Mouse (Mus musculus) Patski (cell line): ENCODE results near the gene Olfr1206. TPM values are rescaled to one million over a fixed set of nuclear protein-coding genes. Genes with fewer than 3 reads are reported as not detected.

Experiments
- ATAC-seq: fragments of 100-300 bp; one replicate; pipeline ENCODE4 v1.8.0; 2021
- CTCF ChIA-PET: fragments of 350-600 bp; sonication (Branson Sonifier 250); formaldehyde crosslinking; loops from one replicate; lab custom pipeline; 2022; ENCODE audit warnings: inconsistent platforms; lab: Charles Lee
- POLR2A ChIA-PET: fragments of 350-600 bp; sonication (Branson Sonifier 250); formaldehyde crosslinking; loops from one replicate; lab custom pipeline; 2022; ENCODE audit warnings: antibody characterized with exemption, inconsistent platforms; lab: Charles Lee
- DNase-seq: peaks from one replicate; pipeline ENCODE4 v3.0.0-alpha.2; 2011; ENCODE audit warnings: low read depth, low spot score
- H3K27me3 ChIP-seq: fragments of 371-371 bp; one replicate; pipeline ENCODE4 v1.5.1; 2021
- CTCF ChIP-seq: fragments of 100-300 bp; IDR thresholded peaks from one replicate; pipeline ENCODE4 v1.5.1; 2021
- in situ Hi-C: fragments of 300-500 bp; cut with MboI; formaldehyde crosslinking; loops from 3 replicates; pipeline ENCODE4 v1.11.1; 2018; ENCODE audit warnings: low pct_unique_long_range_greater_than_20kb, mixed read lengths
- polyA plus RNA-seq: library from polyadenylated mRNA; unstranded; gene quantifications from one replicate; pipeline ENCODE4 v1.2.3, GENCODE M21; 2021

Olfr1206 gene
- not detected for polyA plus RNA-seq

GRCm38 (mm10) chr2:88862931-88863330 is at the start of gene Olfr1206:
Gene Olfr1206 (plus strand): TSS chr2:88863231.
- in situ Hi-C loops = no loop called here
- ChIA-PET POLR2A (no interaction called here), CTCF (no interaction called here)
- TF ChIP-seq CTCF = no peak
- no peak for DNase-seq
- no peaks in the 10 kb centered on the region for H3K27me3 ChIP-seq
- no peak for ATAC-seq

- in situ Hi-C loops = no loop called here
- DNase-seq (no peak), ATAC-seq (no peak)
- no peaks in the 10 kb centered on the region for H3K27me3 ChIP-seq
- POLR2A ChIA-PET = no interaction called here
- no peak for TF ChIP-seq CTCF
- CTCF ChIA-PET = no interaction called here
Measured at GRCm38 (mm10) chr2:88814196-88814595, 48.8 kb upstream of the Olfr1206 start, which contains the start of gene Olfr1202. Gene Olfr1202 (plus strand): TSS chr2:88814496.

- H3K27me3 ChIP-seq = no peaks in the 10 kb centered on the region
- POLR2A ChIA-PET = no interaction called here
- no peak for TF ChIP-seq CTCF
- no peak for ATAC-seq
- CTCF ChIA-PET = no interaction called here
- no peak for DNase-seq
- in situ Hi-C loops = loop anchor here (5.0 kb wide), 1 partner anchor 37 kb away; the partner anchor contains the start of gene Olfr1201
Measured at GRCm38 (mm10) chr2:88829437-88829836, 33.6 kb upstream of the Olfr1206 start, which contains the start of gene Olfr1205. Gene Olfr1205 (plus strand): TSS chr2:88829737.

- ATAC-seq (no peak), DNase-seq (no peak)
- CTCF ChIA-PET = no interaction called here
- no peaks in the 10 kb centered on the region for H3K27me3 ChIP-seq
- TF ChIP-seq CTCF = no peak
- in situ Hi-C loops = no loop called here
- POLR2A ChIA-PET = no interaction called here
Measured at GRCm38 (mm10) chr2:88838477-88838876, 24.6 kb upstream of the Olfr1206 start.

- no peak for ATAC-seq
- ChIA-PET CTCF (no interaction called here), POLR2A (no interaction called here)
- TF ChIP-seq CTCF = no peak
- H3K27me3 ChIP-seq = no peaks in the 10 kb centered on the region
- no peak for DNase-seq
- in situ Hi-C loops = no loop called here
Measured at GRCm38 (mm10) chr2:88848992-88849391, 14.0 kb upstream of the Olfr1206 start, which contains the start of gene Olfr1204. Gene Olfr1204 (plus strand): TSS chr2:88849292.

- in situ Hi-C loops = no loop called here
- CTCF ChIA-PET = no interaction called here
- POLR2A ChIA-PET = no interaction called here
- DNase-seq (no peak), ATAC-seq (no peak)
- no peaks in the 10 kb centered on the region for H3K27me3 ChIP-seq
- TF ChIP-seq CTCF = no peak
Measured at GRCm38 (mm10) chr2:88902211-88902610, 39.2 kb downstream of the Olfr1206 start, which contains the start of gene Olfr1208. Gene Olfr1208 (minus strand): TSS chr2:88902311.

GRCm38 (mm10) chr2:88915057-88915456 is 52.0 kb downstream of the Olfr1206 start, which contains the start of gene Olfr1209:
Gene Olfr1209 (minus strand): TSS chr2:88915157.
- in situ Hi-C loops = no loop called here
- DNase-seq = no peak
- ATAC-seq = no peak
- POLR2A ChIA-PET = interaction anchor here (0.5 kb wide), 1 partner anchor 17 kb away, joined by 6 read pairs; no protein-coding TSS in a partner anchor
- TF ChIP-seq CTCF = no peak
- CTCF ChIA-PET = no interaction called here
- H3K27me3 ChIP-seq = no peaks in the 10 kb centered on the region

Other genes starting within 250 kb of the Olfr1206 start
- gene Olfr1191-ps1, start 222.7 kb upstream of the Olfr1206 start, polyA plus RNA-seq = not detected
- gene Olfr1192-ps1, start 214.7 kb upstream of the Olfr1206 start, polyA plus RNA-seq = not detected
- gene Olfr1193, start 187.6 kb upstream of the Olfr1206 start, polyA plus RNA-seq = not detected
- gene Olfr1195, start 174.0 kb upstream of the Olfr1206 start, polyA plus RNA-seq = not detected
- not detected for gene Olfr1196, start 158.6 kb upstream of the Olfr1206 start, polyA plus RNA-seq
- gene Olfr1197, start 130.9 kb upstream of the Olfr1206 start, polyA plus RNA-seq = not detected
- gene Olfr1198, start 111.9 kb upstream of the Olfr1206 start, polyA plus RNA-seq = not detected
- gene Olfr1199, start 102.8 kb upstream of the Olfr1206 start, polyA plus RNA-seq = not detected
- gene Olfr1200, start 92.7 kb upstream of the Olfr1206 start, polyA plus RNA-seq = not detected
- not detected for gene Olfr1201, start 70.2 kb upstream of the Olfr1206 start, polyA plus RNA-seq
- gene Olfr1202, start 48.7 kb upstream of the Olfr1206 start, polyA plus RNA-seq = not detected
- gene Olfr1205, start 33.5 kb upstream of the Olfr1206 start, polyA plus RNA-seq = not detected
- gene Olfr1204, start 13.9 kb upstream of the Olfr1206 start, polyA plus RNA-seq = not detected
- not detected for gene Olfr1208, start 39.1 kb downstream of the Olfr1206 start, polyA plus RNA-seq
- gene Olfr1209, start 51.9 kb downstream of the Olfr1206 start, polyA plus RNA-seq = not detected
- gene Olfr1211, start 74.9 kb downstream of the Olfr1206 start, polyA plus RNA-seq = not detected
- not detected for gene Olfr1212, start 90.7 kb downstream of the Olfr1206 start, polyA plus RNA-seq
- gene Gm13762, start 117.0 kb downstream of the Olfr1206 start, polyA plus RNA-seq = not detected
- not detected for gene Olfr1214, start 129.4 kb downstream of the Olfr1206 start, polyA plus RNA-seq
- gene Olfr1215, start 143.7 kb downstream of the Olfr1206 start, polyA plus RNA-seq = not detected
- not detected for gene Olfr1216, start 155.1 kb downstream of the Olfr1206 start, polyA plus RNA-seq
- gene Olfr1217, start 168.8 kb downstream of the Olfr1206 start, polyA plus RNA-seq = not detected
- not detected for gene Olfr1218, start 198.0 kb downstream of the Olfr1206 start, polyA plus RNA-seq
- gene Olfr1219, start 220.3 kb downstream of the Olfr1206 start, polyA plus RNA-seq = not detected
- not detected for gene Olfr1220, start 243.6 kb downstream of the Olfr1206 start, polyA plus RNA-seq